Mouse (Mus musculus) gastrocnemius, postnatal 10 days (tissue): ENCODE measurements at regions not wholly inside any gene's neighbourhood (a gene's known extent, or its start where the extent isn't known, plus 50 kb on each side); places are given as distances from the start of the nearest gene placed in this dataset.

Experiments used
- DNase-seq: peaks from one replicate; pipeline ENCODE4 v3.0.0; 2021; ENCODE audit warnings: mixed read lengths

- DNase-seq, result no peak
These were observed 107.2 kb upstream of the Vangl1 start for GRCm38 (mm10) chr3:102311482-102312225.

- DNase-seq, result no peak
These were observed 105.8 kb upstream of the Vangl1 start for GRCm38 (mm10) chr3:102310243-102310642.

GRCm38 (mm10) chr3:102309756-102310155 lies 105.3 kb upstream of the Vangl1 start:
- DNase-seq, result peak; percentile 75

GRCm38 (mm10) chr3:102307656-102308055 lies 103.2 kb upstream of the Vangl1 start:
- DNase-seq, result no peak

GRCm38 (mm10) chr3:102292385-102292784 lies 87.9 kb upstream of the Vangl1 start:
- DNase-seq, result no peak

GRCm38 (mm10) chr3:102281983-102282382 lies 77.5 kb upstream of the Vangl1 start:
- no peak for DNase-seq

- DNase-seq, result no peak
These were observed 72.3 kb upstream of the Vangl1 start for GRCm38 (mm10) chr3:102276758-102277157.

- DNase-seq, result no peak
These were observed 71.8 kb upstream of the Vangl1 start for GRCm38 (mm10) chr3:102276283-102276682.

- peak; percentile 42 for DNase-seq
These were observed 70.9 kb upstream of the Vangl1 start for GRCm38 (mm10) chr3:102275256-102276022.

GRCm38 (mm10) chr3:102270779-102271178 lies 66.3 kb upstream of the Vangl1 start:
- DNase-seq, result no peak

GRCm38 (mm10) chr3:102270257-102270656 lies 65.8 kb upstream of the Vangl1 start:
- DNase-seq, result no peak

GRCm38 (mm10) chr3:102266136-102266535 lies 61.6 kb upstream of the Vangl1 start:
- no peak for DNase-seq

- no peak for DNase-seq
These were observed 60.7 kb upstream of the Vangl1 start for GRCm38 (mm10) chr3:102265146-102265545.

GRCm38 (mm10) chr3:102263326-102263725 lies 58.8 kb upstream of the Vangl1 start:
- DNase-seq, result no peak

- DNase-seq, result no peak
These were observed 58.2 kb upstream of the Vangl1 start for GRCm38 (mm10) chr3:102262665-102263064.

- DNase-seq, result no peak
These were observed 57.0 kb upstream of the Vangl1 start for GRCm38 (mm10) chr3:102261517-102261916.
